Mouse (Mus musculus): ENCODE data around the gene Gm2001.
"Not testable (repeated sequence)": the region's sequence is repeated elsewhere in the genome, so short reads cannot be mapped to it uniquely, and the experiment has no call there.

GRCm38 (mm10) chr12:87795212-87795611 lies 46.9 kb downstream of the Gm2001 start, which contains the start of gene Gm21936:
- not testable (repeated sequence) for TF ChIP-seq CTCF, POLR2A (IDR thresholded peaks at IDR 0.05; ENCODE audit: insufficient read depth, low read depth, low read length)

Measured in olfactory bulb, adult 2 months (tissue).